Mouse (Mus musculus): Measurements from ENCODE around the gene Mindy3. TPM values are rescaled to one million over a fixed set of nuclear protein-coding genes. Genes with fewer than 3 reads are reported as not detected.

Gene Mindy3
- polyA plus RNA-seq, 1 experiment from 2014 or later = 28.0 TPM

DNA sequence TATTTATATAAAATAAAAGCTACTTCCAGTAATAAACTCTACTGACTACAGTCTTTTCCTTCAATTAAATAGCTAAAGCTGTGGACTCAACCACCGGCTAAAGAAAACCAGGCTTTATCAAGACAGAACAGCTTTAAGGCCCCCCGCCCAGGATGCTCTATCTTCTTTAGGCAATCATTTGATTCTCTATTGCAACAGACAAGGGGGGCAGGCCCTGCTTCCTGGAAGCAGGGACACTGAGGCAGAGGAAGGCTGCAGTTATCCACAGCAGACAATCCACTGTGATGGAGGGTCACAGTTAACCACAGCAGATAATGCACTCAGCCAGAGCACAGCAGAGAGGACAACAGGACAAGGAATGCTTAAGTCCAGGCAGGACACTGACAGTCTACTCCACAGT is 46.4 kb downstream of the Mindy3 start:
- H3K9me3 ChIP-seq (ENCODE audit: control insufficient read depth, low read length) = no peaks in the 10 kb centered on the region

GRCm38 (mm10) chr2:12371401-12371800 is 47.9 kb downstream of the Mindy3 start:
- Histone ChIP-seq H3K9ac (ENCODE audit: low read length) (no peak overlapping the region), H3K9me3 (ENCODE audit: control insufficient read depth, low read length) (no peaks in the 10 kb centered on the region), H3K36me3 (ENCODE audit: control insufficient read depth, insufficient read depth, low read length) (no peaks in the 10 kb centered on the region), H3K27me3 (ENCODE audit: control insufficient read depth, insufficient read depth, low read length) (no peaks in the 10 kb centered on the region), H3K27ac (replicated peaks in 1 of 2; ENCODE audit: control insufficient read depth in 1 of 2, insufficient read depth in 1 of 2, low read depth in 2 of 2, low read length in 2 of 2) (no peak overlapping the region), H3K4me3 (ENCODE audit: control insufficient read depth in 1 of 2, insufficient read depth in 1 of 2, low read depth in 1 of 2, low read length in 2 of 2) (no peak overlapping the region), H3K4me2 (ENCODE audit: low read length) (no peak overlapping the region), H3K4me1 (ENCODE audit: control insufficient read depth in 2 of 2, insufficient read depth in 2 of 2, low read length in 2 of 2) (peaks cover 4 to 6% of the 10 kb centered on the region in 2 experiments; a peak in 2 of 4 replicates)
- no peak for ATAC-seq (ENCODE audit: insufficient number of reproducible peaks, insufficient read depth, low FRiP score, low read depth)
- WGBS = 80% methylated on average over 4 of the region's 4 CpGs

More for the DNA sequence above, 46.4 kb downstream of the Mindy3 start:
- H3K27me3 ChIP-seq (ENCODE audit: control insufficient read depth, insufficient read depth, low read length) = no peaks in the 10 kb centered on the region
- no peak overlapping the region for H3K27ac ChIP-seq (replicated peaks in 1 of 2; ENCODE audit: control insufficient read depth in 1 of 2, insufficient read depth in 1 of 2, low read depth in 2 of 2, low read length in 2 of 2)
- no peak for ATAC-seq (ENCODE audit: insufficient number of reproducible peaks, insufficient read depth, low FRiP score, low read depth)
- H3K9ac ChIP-seq (ENCODE audit: low read length) = no peak overlapping the region
- peaks cover 4 to 6% of the 10 kb centered on the region in 2 experiments; a peak in 2 of 4 replicates for H3K4me1 ChIP-seq (ENCODE audit: control insufficient read depth in 2 of 2, insufficient read depth in 2 of 2, low read length in 2 of 2)
- H3K4me2 ChIP-seq (ENCODE audit: low read length) = no peak overlapping the region
- H3K4me3 ChIP-seq (ENCODE audit: control insufficient read depth in 1 of 2, insufficient read depth in 1 of 2, low read depth in 1 of 2, low read length in 2 of 2) = no peak overlapping the region
- 77% methylated on average over 2 of the region's 2 CpGs for WGBS
- no peaks in the 10 kb centered on the region for H3K36me3 ChIP-seq (ENCODE audit: control insufficient read depth, insufficient read depth, low read length)

DNA sequence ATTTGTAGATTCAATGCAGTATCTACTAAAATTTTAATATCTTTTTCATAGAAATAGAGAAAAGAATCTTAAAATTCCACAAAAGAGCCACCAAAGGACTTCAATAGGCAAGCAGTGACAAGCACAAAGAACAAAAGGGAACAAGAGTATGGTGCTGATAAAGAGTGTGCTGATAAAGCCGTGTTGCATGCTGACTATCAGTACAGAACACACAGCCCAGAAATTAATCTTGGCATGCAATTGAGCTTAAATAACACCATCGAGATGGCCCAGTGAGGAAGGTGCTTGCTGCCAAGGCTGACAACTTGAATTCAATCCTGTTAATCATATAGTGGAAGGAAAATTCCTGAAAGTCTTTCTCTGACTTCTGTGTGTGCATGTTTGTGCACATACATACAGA is 50.8 kb downstream of the Mindy3 start:
- Histone ChIP-seq H3K4me3 (ENCODE audit: control insufficient read depth in 1 of 2, insufficient read depth in 1 of 2, low read depth in 1 of 2, low read length in 2 of 2) (no peak overlapping the region), H3K9ac (ENCODE audit: low read length) (no peak overlapping the region), H3K27me3 (ENCODE audit: control insufficient read depth, insufficient read depth, low read length) (no peaks in the 10 kb centered on the region), H3K27ac (replicated peaks in 1 of 2; ENCODE audit: control insufficient read depth in 1 of 2, insufficient read depth in 1 of 2, low read depth in 2 of 2, low read length in 2 of 2) (no peak overlapping the region; a peak in 1 of 4 replicates), H3K4me1 (ENCODE audit: control insufficient read depth in 2 of 2, insufficient read depth in 2 of 2, low read length in 2 of 2) (peaks cover 4 to 6% of the 10 kb centered on the region in 2 experiments; a peak in 2 of 4 replicates), H3K9me3 (ENCODE audit: control insufficient read depth, low read length) (no peaks in the 10 kb centered on the region), H3K36me3 (ENCODE audit: control insufficient read depth, insufficient read depth, low read length) (peaks cover 7% of the 10 kb centered on the region; the same call in 1 of the 2 replicates), H3K4me2 (ENCODE audit: low read length) (no peak overlapping the region)
- ATAC-seq (ENCODE audit: insufficient number of reproducible peaks, insufficient read depth, low FRiP score, low read depth) = no peak; the same call in 1 of the 2 replicates
- 3% methylated on average over 2 of the region's 2 CpGs for WGBS

DNA sequence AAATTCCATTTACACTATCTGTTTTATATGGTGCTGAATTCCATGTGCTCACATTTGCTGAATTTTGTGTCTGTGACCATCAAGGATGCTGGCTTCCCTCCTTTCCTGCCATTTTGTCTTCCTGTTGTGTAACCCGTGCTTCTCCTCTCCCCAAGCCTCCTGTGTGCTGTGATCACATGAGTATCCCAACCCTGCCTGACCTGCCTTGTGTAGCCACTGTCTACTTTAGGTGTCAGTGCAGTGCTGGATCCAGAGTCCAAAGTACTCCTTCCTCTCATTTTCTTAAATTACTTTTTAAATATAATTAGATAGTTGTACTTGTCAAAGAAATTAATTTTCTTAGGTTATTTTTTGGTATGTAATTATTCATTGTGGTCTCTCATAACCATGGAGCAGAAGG is 51.3 kb downstream of the Mindy3 start:
- H3K4me2 ChIP-seq (ENCODE audit: low read length) = no peak overlapping the region
- H3K27me3 ChIP-seq (ENCODE audit: control insufficient read depth, insufficient read depth, low read length) = no peaks in the 10 kb centered on the region
- no peak for ATAC-seq (ENCODE audit: insufficient number of reproducible peaks, insufficient read depth, low FRiP score, low read depth)
- peaks cover 10% of the 10 kb centered on the region; the same call in 1 of the 2 replicates for H3K36me3 ChIP-seq (ENCODE audit: control insufficient read depth, insufficient read depth, low read length)
- H3K4me1 ChIP-seq (ENCODE audit: control insufficient read depth in 2 of 2, insufficient read depth in 2 of 2, low read length in 2 of 2) = peaks cover 4 to 6% of the 10 kb centered on the region in 2 experiments; a peak in 2 of 4 replicates
- no peak overlapping the region for H3K27ac ChIP-seq (replicated peaks in 1 of 2; ENCODE audit: control insufficient read depth in 1 of 2, insufficient read depth in 1 of 2, low read depth in 2 of 2, low read length in 2 of 2)
- H3K9ac ChIP-seq (ENCODE audit: low read length) = no peak overlapping the region
- WGBS = 73% methylated on average over 1 of the region's 1 CpGs
- H3K4me3 ChIP-seq (ENCODE audit: control insufficient read depth in 1 of 2, insufficient read depth in 1 of 2, low read depth in 1 of 2, low read length in 2 of 2) = no peak overlapping the region
- H3K9me3 ChIP-seq (ENCODE audit: control insufficient read depth, low read length) = no peaks in the 10 kb centered on the region

- no peaks in the 10 kb centered on the region for H3K4me1 ChIP-seq (ENCODE audit: control insufficient read depth in 2 of 2, insufficient read depth in 2 of 2, low read length in 2 of 2)
- no peak overlapping the region for H3K4me3 ChIP-seq (ENCODE audit: control insufficient read depth in 1 of 2, insufficient read depth in 1 of 2, low read depth in 1 of 2, low read length in 2 of 2)
- no peak overlapping the region for H3K27ac ChIP-seq (replicated peaks in 1 of 2; ENCODE audit: control insufficient read depth in 1 of 2, insufficient read depth in 1 of 2, low read depth in 2 of 2, low read length in 2 of 2)
- no peak overlapping the region for H3K9ac ChIP-seq (ENCODE audit: low read length)
- H3K27me3 ChIP-seq (ENCODE audit: control insufficient read depth, insufficient read depth, low read length) = no peaks in the 10 kb centered on the region
- H3K36me3 ChIP-seq (ENCODE audit: control insufficient read depth, insufficient read depth, low read length) = peaks cover 40% of the 10 kb centered on the region
- no peak for ATAC-seq (ENCODE audit: insufficient number of reproducible peaks, insufficient read depth, low FRiP score, low read depth)
- H3K9me3 ChIP-seq (ENCODE audit: control insufficient read depth, low read length) = 0 out of 2 replicates have a peak, but pooled peaks cover 6% of the 10 kb centered on the region
- no peak overlapping the region for H3K4me2 ChIP-seq (ENCODE audit: low read length)
- WGBS = 67% methylated on average over 1 of the region's 1 CpGs
These were observed 58.0 kb downstream of the Mindy3 start for GRCm38 (mm10) chr2:12361310-12361709.

DNA sequence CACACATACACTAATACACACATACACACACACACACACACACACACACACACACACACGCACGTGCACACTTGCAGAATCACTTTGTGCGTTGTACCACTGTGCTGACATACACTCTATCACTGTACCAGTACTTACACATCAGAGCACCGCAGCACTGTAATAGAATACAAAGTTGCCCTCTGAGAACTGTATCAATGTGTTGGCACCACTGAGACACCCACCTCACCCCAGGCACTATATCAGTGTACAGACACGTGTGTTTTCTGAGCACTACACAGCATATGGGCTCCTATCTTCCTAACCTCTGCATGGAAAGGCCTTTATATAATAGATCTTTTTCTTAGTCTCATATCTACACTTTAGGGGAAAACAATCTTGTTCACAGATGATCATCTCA is 64.4 kb downstream of the Mindy3 start:
- Histone ChIP-seq H3K27ac (replicated peaks in 1 of 2; ENCODE audit: control insufficient read depth in 1 of 2, insufficient read depth in 1 of 2, low read depth in 2 of 2, low read length in 2 of 2) (no peak overlapping the region), H3K36me3 (ENCODE audit: control insufficient read depth, insufficient read depth, low read length) (peaks cover 35% of the 10 kb centered on the region), H3K9me3 (ENCODE audit: control insufficient read depth, low read length) (0 out of 2 replicates have a peak, but pooled peaks cover 6% of the 10 kb centered on the region), H3K4me1 (ENCODE audit: control insufficient read depth in 2 of 2, insufficient read depth in 2 of 2, low read length in 2 of 2) (peaks cover 0 to 2% of the 10 kb centered on the region in 2 experiments; a peak in 2 of 4 replicates), H3K9ac (ENCODE audit: low read length) (no peak overlapping the region), H3K27me3 (ENCODE audit: control insufficient read depth, insufficient read depth, low read length) (no peaks in the 10 kb centered on the region), H3K4me3 (ENCODE audit: control insufficient read depth in 1 of 2, insufficient read depth in 1 of 2, low read depth in 1 of 2, low read length in 2 of 2) (no peak overlapping the region), H3K4me2 (ENCODE audit: low read length) (no peak overlapping the region)
- no peak for ATAC-seq (ENCODE audit: insufficient number of reproducible peaks, insufficient read depth, low FRiP score, low read depth)
- WGBS = 93% methylated on average over 5 of the region's 5 CpGs

DNA sequence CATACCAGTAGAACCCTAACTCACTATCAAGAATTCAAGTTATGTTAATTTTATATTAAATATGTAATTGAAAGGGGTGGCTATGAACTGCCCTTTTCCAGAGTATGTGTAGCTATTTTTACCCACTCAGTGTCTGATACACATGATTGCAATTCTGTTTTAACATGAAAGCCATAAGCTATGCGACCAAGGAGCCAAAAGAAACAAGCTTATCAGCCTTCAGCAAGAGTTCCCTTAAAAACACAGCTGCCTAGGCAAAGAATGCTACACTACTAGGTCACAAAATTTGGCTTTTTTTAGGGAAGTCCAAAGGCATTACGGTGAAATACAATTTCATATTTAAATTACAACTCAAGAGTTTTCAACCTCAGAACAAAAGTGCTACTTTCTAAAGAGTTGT is 70.4 kb downstream of the Mindy3 start:
- ATAC-seq (ENCODE audit: insufficient number of reproducible peaks, insufficient read depth, low FRiP score, low read depth) = no peak
- Histone ChIP-seq H3K9me3 (ENCODE audit: control insufficient read depth, low read length) (no peaks in the 10 kb centered on the region), H3K4me2 (ENCODE audit: low read length) (no peak overlapping the region), H3K4me1 (ENCODE audit: control insufficient read depth in 2 of 2, insufficient read depth in 2 of 2, low read length in 2 of 2) (peaks cover 4 to 10% of the 10 kb centered on the region in 2 experiments), H3K4me3 (ENCODE audit: control insufficient read depth in 1 of 2, insufficient read depth in 1 of 2, low read depth in 1 of 2, low read length in 2 of 2) (no peak overlapping the region), H3K36me3 (ENCODE audit: control insufficient read depth, insufficient read depth, low read length) (peaks cover 12% of the 10 kb centered on the region; the same call in 1 of the 2 replicates), H3K9ac (ENCODE audit: low read length) (no peak overlapping the region), H3K27ac (replicated peaks in 1 of 2; ENCODE audit: control insufficient read depth in 1 of 2, insufficient read depth in 1 of 2, low read depth in 2 of 2, low read length in 2 of 2) (peak overlapping the region in 1 of 2 experiments; percentile 65; a peak in 2 of 4 replicates), H3K27me3 (ENCODE audit: control insufficient read depth, insufficient read depth, low read length) (no peaks in the 10 kb centered on the region)
- WGBS = 33% methylated on average over 2 of the region's 2 CpGs

DNA sequence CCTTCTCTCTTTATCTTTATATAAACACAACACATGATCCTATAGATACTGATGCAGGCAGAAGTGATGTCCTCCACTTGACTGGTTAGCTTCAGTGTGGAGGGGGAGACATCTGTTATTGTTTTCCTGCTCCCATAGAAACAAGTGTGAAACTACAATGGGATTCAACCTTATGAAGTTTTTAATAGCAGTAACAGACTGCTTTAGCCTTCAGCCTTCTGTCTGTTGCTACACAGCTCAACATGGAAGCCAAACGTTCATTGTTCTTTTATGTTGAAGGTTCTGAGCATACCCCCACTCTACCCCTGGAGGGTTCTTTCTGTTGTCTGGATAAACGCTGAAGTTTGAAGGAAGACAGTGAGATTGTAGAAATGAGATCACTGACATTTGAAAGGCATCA is 87.3 kb downstream of the Mindy3 start:
- no peaks in the 10 kb centered on the region for H3K36me3 ChIP-seq (ENCODE audit: control insufficient read depth, insufficient read depth, low read length)
- no peaks in the 10 kb centered on the region for H3K9me3 ChIP-seq (ENCODE audit: control insufficient read depth, low read length)
- H3K27ac ChIP-seq (replicated peaks in 1 of 2; ENCODE audit: control insufficient read depth in 1 of 2, insufficient read depth in 1 of 2, low read depth in 2 of 2, low read length in 2 of 2) = no peak overlapping the region
- ATAC-seq (ENCODE audit: insufficient number of reproducible peaks, insufficient read depth, low FRiP score, low read depth) = no peak
- no peak overlapping the region for H3K4me2 ChIP-seq (ENCODE audit: low read length)
- peaks cover 8 to 13% of the 10 kb centered on the region in 2 experiments for H3K4me1 ChIP-seq (ENCODE audit: control insufficient read depth in 2 of 2, insufficient read depth in 2 of 2, low read length in 2 of 2)
- no peak overlapping the region for H3K4me3 ChIP-seq (ENCODE audit: control insufficient read depth in 1 of 2, insufficient read depth in 1 of 2, low read depth in 1 of 2, low read length in 2 of 2)
- no peaks in the 10 kb centered on the region for H3K27me3 ChIP-seq (ENCODE audit: control insufficient read depth, insufficient read depth, low read length)
- H3K9ac ChIP-seq (ENCODE audit: low read length) = no peak overlapping the region
- 63% methylated on average over 2 of the region's 2 CpGs for WGBS

All from heart, embryonic 14.5 days (tissue).